Mouse (Mus musculus) G1E (cell line): ENCODE data around the gene Arhgap30. TPM values are rescaled to one million over a fixed set of nuclear protein-coding genes. Genes with fewer than 3 reads are reported as not detected.

Experiments used
- ATAC-seq: 2 replicates; pipeline ENCODE4 v1.8.0; 2016; ENCODE audit warnings: mild to moderate bottlenecking; ENCODE audit not compliant: insufficient number of reproducible peaks, poor library complexity, low FRiP score, severe bottlenecking; ENCODE audit errors: extremely low read depth
- DNase-seq: peaks from one replicate; pipeline ENCODE4 v3.0.0; 2012; ENCODE audit warnings: low spot score
- H3K27me3 ChIP-seq: 2 replicates; pipeline ENCODE4 v1.6.1; 2012; ENCODE audit warnings: mild to moderate bottlenecking, low read length, inconsistent platforms; ENCODE audit not compliant: insufficient read depth
- H3K36me3 ChIP-seq: replicated peaks from 2 replicates; pipeline ENCODE3; 2012; ENCODE audit warnings: mild to moderate bottlenecking, inconsistent platforms
- H3K4me1 ChIP-seq: 2 replicates; pipeline ENCODE4 v1.6.1; 2012; ENCODE audit warnings: low read depth, low read length, inconsistent platforms, mixed read lengths; ENCODE audit not compliant: insufficient read depth
- H3K4me3 ChIP-seq: 2 replicates; pipeline ENCODE4 v1.5.1; 2012; ENCODE audit warnings: low read depth, mild to moderate bottlenecking, inconsistent platforms, low read length, moderate library complexity, mixed read lengths
- H3K9me3 ChIP-seq: replicated peaks from 2 replicates; pipeline ENCODE4 v1.6.1; 2012; ENCODE audit warnings: inconsistent platforms
- CTCF ChIP-seq: IDR thresholded peaks from 2 replicates; pipeline ENCODE4 v1.5.1; 2012; ENCODE audit warnings: low read depth, low read length, inconsistent platforms, mixed read lengths
- GATA1 ChIP-seq: IDR thresholded peaks from 2 replicates; pipeline ENCODE4 v1.6.1; 2012; ENCODE audit warnings: borderline replicate concordance, low read length, inconsistent platforms, mixed read lengths
- GATA2 ChIP-seq: IDR thresholded peaks from 2 replicates; pipeline ENCODE4 v1.6.1; 2012; ENCODE audit warnings: low read depth, low read length, inconsistent platforms, borderline replicate concordance
- POLR2AphosphoS5 ChIP-seq: IDR thresholded peaks from 2 replicates; pipeline ENCODE4 v1.6.1; 2012; ENCODE audit warnings: low read depth, low read length, inconsistent platforms; ENCODE audit not compliant: insufficient replicate concordance
- TAL1 ChIP-seq: conservative IDR thresholded peaks from 2 replicates; pipeline ENCODE4 v1.6.1; 2012; ENCODE audit warnings: low read depth, low read length, inconsistent platforms, mixed read lengths
- polyA plus RNA-seq: library from polyadenylated mRNA; stranded (reverse); fragments of >175 nt; gene quantifications from 2 replicates; pipeline ENCODE4 v1.2.3, GENCODE M21; 2012
- total RNA-seq, 2 experiments: library from RNA; stranded (forward) in 1 of 2; stranded (reverse) in 1 of 2; fragments of 200-1000 nt in 1 of 2; fragments of >200 nt in 1 of 2; fragmentation: Nextera tagmentation in 1 of 2; gene quantifications; 2 replicates each; pipeline ENCODE4 v1.2.3; 2014 to 2017

Arhgap30 gene
- total RNA-seq (2014; fragmentation: Nextera tagmentation) (2.0 and 2.9 TPM in 2 replicates), total RNA-seq (2017) (9.2 and 11.4 TPM in 2 replicates), polyA plus RNA-seq (3.9 and 4.6 TPM in 2 replicates)

GRCm38 (mm10) chr1:171388376-171389102 lies at the start of gene Arhgap30:
TSS of gene Arhgap30 (plus strand) at chr1:171388954.
- peak within 1 kb of the TSS; percentile 24; the same call in 1 of the 2 replicates for H3K4me3 ChIP-seq
- peak; percentile 55; the same call in 1 of the 2 replicates for ATAC-seq
- H3K36me3 ChIP-seq, result no peaks in the 10 kb centered on the region
- H3K27me3 ChIP-seq, result peaks cover 18% of the 10 kb centered on the region
- TF ChIP-seq TAL1 (no peak), CTCF (no peak), GATA2 (no peak), POLR2AphosphoS5 (no peak)
- DNase-seq, result no peak
- no peaks in the 10 kb centered on the region for H3K9me3 ChIP-seq
- peaks cover 31% of the 10 kb centered on the region for H3K4me1 ChIP-seq

- Histone ChIP-seq H3K4me1 (peaks cover 29% of the 10 kb centered on the region), H3K36me3 (peaks cover 77% of the 10 kb centered on the region), H3K27me3 (no peaks in the 10 kb centered on the region), H3K9me3 (no peaks in the 10 kb centered on the region), H3K4me3 (no peak overlapping the region)
- TF ChIP-seq POLR2AphosphoS5 (no peak), CTCF (no peak), GATA2 (no peak), GATA1 (no peak), TAL1 (no peak)
- no peak for ATAC-seq
- DNase-seq, result no peak
These were observed 46.2 kb upstream of the Arhgap30 start for GRCm38 (mm10) chr1:171342262-171343207.

- H3K4me1 ChIP-seq, result peaks cover 41% of the 10 kb centered on the region
- ATAC-seq (no peak), DNase-seq (no peak)
- no peaks in the 10 kb centered on the region for H3K9me3 ChIP-seq
- TF ChIP-seq POLR2AphosphoS5, result no peak
- TF ChIP-seq GATA1, result no peak
- no peak for TF ChIP-seq GATA2
- TF ChIP-seq TAL1, result no peak
- TF ChIP-seq CTCF, result no peak
- H3K27me3 ChIP-seq, result no peaks in the 10 kb centered on the region
- no peak overlapping the region; the same call in 1 of the 2 replicates for H3K4me3 ChIP-seq
- H3K36me3 ChIP-seq, result peaks cover 76% of the 10 kb centered on the region
These were observed 44.7 kb upstream of the Arhgap30 start for GRCm38 (mm10) chr1:171343922-171344677.

GRCm38 (mm10) chr1:171344715-171345114 lies 44.0 kb upstream of the Arhgap30 start:
- H3K9me3 ChIP-seq, result no peaks in the 10 kb centered on the region
- TF ChIP-seq CTCF (no peak), POLR2AphosphoS5 (no peak), GATA1 (no peak), GATA2 (no peak), TAL1 (no peak)
- ATAC-seq (no peak), DNase-seq (no peak)
- H3K4me1 ChIP-seq, result peaks cover 43% of the 10 kb centered on the region
- peak overlapping the region; percentile 81 for H3K4me3 ChIP-seq
- peaks cover 72% of the 10 kb centered on the region for H3K36me3 ChIP-seq
- no peaks in the 10 kb centered on the region for H3K27me3 ChIP-seq

GRCm38 (mm10) chr1:171345225-171346094 lies 43.3 kb upstream of the Arhgap30 start, which contains the start of the genes Nit1 and Pfdn2:
TSS of gene Nit1 (minus strand) at chr1:171345646.
TSS of gene Pfdn2 (plus strand) at chr1:171345670.
- Histone ChIP-seq H3K27me3 (no peaks in the 10 kb centered on the region), H3K9me3 (no peaks in the 10 kb centered on the region), H3K4me3 (peak within 1 kb of the TSS; percentile 81), H3K36me3 (peaks cover 71% of the 10 kb centered on the region), H3K4me1 (peaks cover 47% of the 10 kb centered on the region)
- peak; percentile 82 for DNase-seq
- TF ChIP-seq GATA1 (no peak), POLR2AphosphoS5 (no peak), GATA2 (no peak), CTCF (no peak), TAL1 (no peak)
- peak; percentile 88 for ATAC-seq
